Mouse (Mus musculus) neural tube, embryonic 11.5 days (tissue): ENCODE measurements at regions not wholly inside any gene's neighbourhood (a gene's known extent, or its start where the extent isn't known, plus 50 kb on each side); places are given as distances from the start of the nearest gene placed in this dataset.

Experiments
- ATAC-seq: fragments of 200-750 bp; cut with Nextera tagmentation; 2 replicates; pipeline ENCODE4 v1.8.0; 2017; ENCODE audit warnings: moderate number of reproducible peaks, mild to moderate bottlenecking, moderate TSS enrichment, moderate library complexity; ENCODE audit not compliant: insufficient read depth, low FRiP score, low TSS enrichment
- DNase-seq: peaks from one replicate; pipeline ENCODE4 v3.0.0-alpha.2; 2015; ENCODE audit warnings: low spot score
- H3K27ac ChIP-seq: fragments of 300-500 bp; sonication (generic); 2 replicates; pipeline ENCODE4 v1.5.1; 2014; ENCODE audit warnings: low read depth, mild to moderate bottlenecking, low read length
- H3K27me3 ChIP-seq: fragments of 300-500 bp; sonication (generic); 2 replicates; pipeline ENCODE4 v1.6.1; 2014; ENCODE audit warnings: mild to moderate bottlenecking, low read length, mixed read lengths; ENCODE audit not compliant: control insufficient read depth, insufficient read depth
- H3K36me3 ChIP-seq: fragments of 300-500 bp; sonication (generic); 2 replicates; pipeline ENCODE4 v1.6.1; 2014; ENCODE audit warnings: mild to moderate bottlenecking, low read length, moderate library complexity, mixed read lengths; ENCODE audit not compliant: control insufficient read depth, insufficient read depth
- H3K4me1 ChIP-seq: fragments of 300-500 bp; sonication (generic); 2 replicates; pipeline ENCODE4 v1.6.1; 2014; ENCODE audit warnings: low read length, mixed read lengths; ENCODE audit not compliant: control insufficient read depth, insufficient read depth
- H3K4me2 ChIP-seq: fragments of 300-500 bp; sonication (generic); 2 replicates; pipeline ENCODE4 v1.6.1; 2014; ENCODE audit warnings: low read depth, mild to moderate bottlenecking, moderate library complexity
- H3K4me3 ChIP-seq: fragments of 300-500 bp; sonication (generic); 2 replicates; pipeline ENCODE4 v1.5.1; 2014; ENCODE audit warnings: low read depth, low read length
- H3K9ac ChIP-seq: fragments of 300-500 bp; sonication (generic); 2 replicates; pipeline ENCODE4 v1.6.1; 2014; ENCODE audit warnings: mild to moderate bottlenecking, low read length
- H3K9me3 ChIP-seq: fragments of 300-500 bp; sonication (generic); 2 replicates; pipeline ENCODE4 v1.6.1; 2016; ENCODE audit warnings: low read length; ENCODE audit not compliant: control insufficient read depth
- WGBS: fragments of 180-500 bp; shearing (Covaris S2); extraction: QIAGEN DNeasy Blood & Tissue Kit; methylation state at CpG from one replicate; pipeline ENCODE4 v1.1.7; 2014; 5-methylcytosine and 5-hydroxymethylcytosine counted together

DNA sequence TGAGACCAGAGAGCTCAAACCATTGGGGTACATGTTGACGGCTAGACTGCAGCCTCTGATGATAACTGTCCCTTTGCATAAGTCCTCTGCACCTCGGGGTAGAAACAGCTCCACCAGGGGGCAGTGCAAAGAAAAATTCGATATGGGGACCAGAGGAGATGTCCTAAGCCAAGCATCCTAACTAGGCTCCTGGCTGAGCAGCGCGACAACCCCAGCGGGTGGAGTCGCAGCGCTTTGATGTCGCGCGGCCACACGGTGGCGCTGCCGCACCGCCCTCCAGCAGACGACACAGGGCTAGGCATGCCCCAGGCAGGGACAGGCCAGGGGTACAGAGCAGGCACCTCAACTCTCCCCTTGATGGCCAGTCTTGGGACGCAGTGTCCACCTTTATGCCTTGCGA lies 163.8 kb downstream of the Ttc8 start:
- no peak overlapping the region for H3K27ac ChIP-seq
- ATAC-seq (peak; percentile 90), DNase-seq (peak; percentile 94)
- H3K9me3 ChIP-seq = no peaks in the 10 kb centered on the region
- H3K9ac ChIP-seq = no peak overlapping the region
- peaks cover 2% of the 10 kb centered on the region; the same call in 1 of the 2 replicates for H3K4me1 ChIP-seq
- no peaks in the 10 kb centered on the region for H3K36me3 ChIP-seq
- H3K4me2 ChIP-seq = no peak overlapping the region
- no peak overlapping the region for H3K4me3 ChIP-seq
- no peaks in the 10 kb centered on the region for H3K27me3 ChIP-seq
- WGBS = 3% methylated on average over 18 of the region's 18 CpGs

GRCm38 (mm10) chr12:99087286-99087685 lies 166.9 kb downstream of the Ttc8 start:
- peak; percentile 52 for ATAC-seq
- H3K4me1 ChIP-seq = peaks cover 2% of the 10 kb centered on the region; the same call in 1 of the 2 replicates
- H3K4me3 ChIP-seq = no peak overlapping the region
- peak overlapping the region; percentile 6; the same call in 1 of the 2 replicates for H3K9ac ChIP-seq
- no peak overlapping the region; the same call in 1 of the 2 replicates for H3K4me2 ChIP-seq
- H3K9me3 ChIP-seq = no peaks in the 10 kb centered on the region
- H3K27me3 ChIP-seq = no peaks in the 10 kb centered on the region
- 38% methylated on average over 8 of the region's 8 CpGs for WGBS
- DNase-seq = peak; percentile 41
- no peak overlapping the region for H3K27ac ChIP-seq
- no peaks in the 10 kb centered on the region for H3K36me3 ChIP-seq

DNA sequence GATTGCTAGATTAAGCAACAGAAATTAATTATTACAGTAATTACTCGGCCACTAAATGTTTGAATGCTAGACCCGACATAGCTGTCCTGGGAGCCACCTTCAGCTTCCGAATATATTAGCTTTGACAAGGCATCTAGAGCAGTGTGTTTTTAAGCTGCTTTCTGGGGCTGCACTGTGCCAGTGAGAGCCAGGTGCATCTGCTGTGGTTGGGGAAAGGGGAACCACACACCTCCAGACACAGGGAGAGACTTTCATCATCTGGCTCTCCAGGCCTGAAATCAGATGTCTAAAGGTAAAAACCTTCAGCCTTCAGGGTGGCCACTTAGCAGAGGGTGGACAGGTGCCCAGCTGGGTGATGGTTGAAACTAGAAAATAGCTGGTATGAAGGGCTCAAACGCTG lies 171.4 kb downstream of the Ttc8 start:
- no peak overlapping the region for H3K4me3 ChIP-seq
- no peaks in the 10 kb centered on the region for H3K27me3 ChIP-seq
- no peak for DNase-seq
- H3K9me3 ChIP-seq = no peaks in the 10 kb centered on the region
- H3K4me2 ChIP-seq = no peak overlapping the region
- no peaks in the 10 kb centered on the region for H3K4me1 ChIP-seq
- 75% methylated on average over 4 of the region's 4 CpGs for WGBS
- no peak for ATAC-seq
- no peak overlapping the region for H3K9ac ChIP-seq
- H3K36me3 ChIP-seq = no peaks in the 10 kb centered on the region
- H3K27ac ChIP-seq = no peak overlapping the region

DNA sequence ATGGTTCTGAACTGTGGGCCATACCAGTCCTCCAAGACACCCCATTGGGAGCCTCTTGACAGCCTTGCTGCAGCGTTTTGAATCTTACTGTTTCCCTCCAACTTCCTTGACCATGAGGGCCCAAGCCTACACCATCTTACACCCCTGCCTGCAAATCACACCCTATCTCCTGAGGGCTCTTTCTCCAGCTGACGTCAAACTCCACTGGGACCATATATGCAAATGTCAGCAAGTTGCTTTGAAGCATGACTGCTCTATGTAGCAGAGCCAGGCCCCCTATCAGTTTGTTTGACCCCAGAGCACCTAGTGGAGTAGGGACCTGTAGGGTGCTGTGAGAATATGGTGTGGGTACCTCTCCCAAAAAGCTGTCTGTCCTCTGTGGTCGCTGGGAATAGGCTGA lies 172.8 kb downstream of the Ttc8 start:
- H3K9ac ChIP-seq = no peak overlapping the region
- no peaks in the 10 kb centered on the region for H3K9me3 ChIP-seq
- H3K4me2 ChIP-seq = no peak overlapping the region
- ATAC-seq (no peak), DNase-seq (no peak)
- no peaks in the 10 kb centered on the region for H3K4me1 ChIP-seq
- H3K36me3 ChIP-seq = no peaks in the 10 kb centered on the region
- no peak overlapping the region for H3K4me3 ChIP-seq
- no peak overlapping the region for H3K27ac ChIP-seq
- WGBS = 66% methylated on average over 3 of the region's 3 CpGs
- no peaks in the 10 kb centered on the region for H3K27me3 ChIP-seq

GRCm38 (mm10) chr12:99093989-99094388 lies 173.6 kb downstream of the Ttc8 start:
- 88% methylated on average over 6 of the region's 6 CpGs for WGBS
- ATAC-seq = no peak
- no peaks in the 10 kb centered on the region for H3K27me3 ChIP-seq
- no peaks in the 10 kb centered on the region for H3K4me1 ChIP-seq
- DNase-seq = no peak
- no peaks in the 10 kb centered on the region for H3K9me3 ChIP-seq
- no peak overlapping the region for H3K27ac ChIP-seq
- no peak overlapping the region for H3K4me2 ChIP-seq
- no peaks in the 10 kb centered on the region for H3K36me3 ChIP-seq
- no peak overlapping the region for H3K9ac ChIP-seq
- no peak overlapping the region for H3K4me3 ChIP-seq

GRCm38 (mm10) chr12:99096930-99097617 lies 176.7 kb downstream of the Ttc8 start:
- no peaks in the 10 kb centered on the region for H3K27me3 ChIP-seq
- WGBS = 39% methylated on average over 14 of the region's 14 CpGs
- H3K4me2 ChIP-seq = no peak overlapping the region
- H3K36me3 ChIP-seq = no peaks in the 10 kb centered on the region
- no peak overlapping the region for H3K9ac ChIP-seq
- no peak overlapping the region for H3K4me3 ChIP-seq
- peak; percentile 87 for DNase-seq
- H3K9me3 ChIP-seq = no peaks in the 10 kb centered on the region
- H3K27ac ChIP-seq = no peak overlapping the region
- peak; percentile 75 for ATAC-seq
- H3K4me1 ChIP-seq = no peaks in the 10 kb centered on the region

- Histone ChIP-seq H3K27ac (no peak overlapping the region), H3K4me2 (no peak overlapping the region), H3K9ac (no peak overlapping the region), H3K4me1 (no peaks in the 10 kb centered on the region), H3K9me3 (no peaks in the 10 kb centered on the region), H3K27me3 (no peaks in the 10 kb centered on the region), H3K36me3 (no peaks in the 10 kb centered on the region), H3K4me3 (no peak overlapping the region)
- 81% methylated on average over 17 of the region's 17 CpGs for WGBS
- ATAC-seq (no peak), DNase-seq (no peak)
These were observed 177.3 kb downstream of the Ttc8 start for GRCm38 (mm10) chr12:99097618-99098066.

GRCm38 (mm10) chr12:99099881-99100280 lies 179.5 kb downstream of the Ttc8 start:
- no peaks in the 10 kb centered on the region for H3K9me3 ChIP-seq
- H3K4me2 ChIP-seq = no peak overlapping the region
- H3K4me1 ChIP-seq = no peaks in the 10 kb centered on the region
- 82% methylated on average over 7 of the region's 7 CpGs for WGBS
- H3K36me3 ChIP-seq = no peaks in the 10 kb centered on the region
- no peak overlapping the region for H3K9ac ChIP-seq
- ATAC-seq = no peak
- DNase-seq = no peak
- H3K4me3 ChIP-seq = no peak overlapping the region
- no peaks in the 10 kb centered on the region for H3K27me3 ChIP-seq
- no peak overlapping the region for H3K27ac ChIP-seq

DNA sequence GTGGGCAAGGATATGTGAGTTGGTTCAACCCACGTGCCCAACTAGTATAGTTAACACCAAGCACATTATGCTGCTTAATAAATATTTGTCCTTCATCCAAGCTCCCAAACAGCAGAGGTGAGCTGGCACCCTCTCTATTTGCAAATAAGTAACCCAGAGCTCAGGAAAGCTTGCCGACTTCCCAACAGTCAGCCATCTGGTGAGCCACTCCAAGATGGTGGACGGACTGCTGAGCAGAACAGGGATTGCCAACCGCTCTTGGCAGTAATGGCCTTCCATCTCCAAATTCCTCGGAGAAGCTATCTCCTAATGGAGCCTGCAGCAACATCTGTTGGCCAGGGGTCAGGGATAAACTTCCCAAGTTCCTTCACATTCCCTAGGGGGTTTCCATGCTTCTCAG lies 188.2 kb downstream of the Ttc8 start:
- H3K27ac ChIP-seq = no peak overlapping the region
- H3K4me1 ChIP-seq = no peaks in the 10 kb centered on the region
- DNase-seq (no peak), ATAC-seq (no peak)
- no peaks in the 10 kb centered on the region for H3K9me3 ChIP-seq
- no peaks in the 10 kb centered on the region for H3K36me3 ChIP-seq
- no peak overlapping the region for H3K9ac ChIP-seq
- 91% methylated on average over 5 of the region's 5 CpGs for WGBS
- H3K27me3 ChIP-seq = no peaks in the 10 kb centered on the region
- H3K4me2 ChIP-seq = no peak overlapping the region
- no peak overlapping the region for H3K4me3 ChIP-seq
